Mouse (Mus musculus) hindbrain, embryonic 13.5 days (tissue): ENCODE results near the gene Tmem234. TPM values are rescaled to one million over a fixed set of nuclear protein-coding genes. Genes with fewer than 3 reads are reported as not detected.

Experiments used
- ATAC-seq: fragments of 200-750 bp; cut with Nextera tagmentation; 2 replicates; pipeline ENCODE4 v1.8.0; 2017; ENCODE audit warnings: moderate TSS enrichment; ENCODE audit not compliant: low FRiP score
- H3K27ac ChIP-seq: fragments of 300-500 bp; sonication (generic); 2 replicates; pipeline ENCODE4 v1.5.1; 2015; ENCODE audit warnings: inconsistent platforms, mild to moderate bottlenecking, moderate library complexity
- H3K27me3 ChIP-seq: fragments of 300-500 bp; sonication (generic); 2 replicates; pipeline ENCODE4 v1.6.1; 2015; ENCODE audit warnings: mild to moderate bottlenecking, inconsistent platforms
- H3K36me3 ChIP-seq: fragments of 300-500 bp; sonication (generic); 2 replicates; pipeline ENCODE4 v1.6.1; 2015; ENCODE audit warnings: mild to moderate bottlenecking, inconsistent platforms
- H3K4me1 ChIP-seq: fragments of 300-500 bp; sonication (generic); replicated peaks from 2 replicates; pipeline ENCODE4 v1.6.1; 2015; ENCODE audit warnings: inconsistent platforms
- H3K4me2 ChIP-seq: fragments of 300-500 bp; sonication (generic); 2 replicates; pipeline ENCODE4 v1.6.1; 2015; ENCODE audit warnings: inconsistent platforms, mild to moderate bottlenecking, moderate library complexity
- H3K4me3 ChIP-seq: fragments of 300-500 bp; sonication (generic); 2 replicates; pipeline ENCODE4 v1.5.1; 2015; ENCODE audit warnings: mild to moderate bottlenecking, inconsistent platforms
- H3K9ac ChIP-seq: fragments of 300-500 bp; sonication (generic); 2 replicates; pipeline ENCODE4 v1.6.1; 2015; ENCODE audit warnings: mild to moderate bottlenecking, inconsistent platforms
- H3K9me3 ChIP-seq: fragments of 300-500 bp; sonication (generic); 2 replicates; pipeline ENCODE4 v1.6.1; 2016; ENCODE audit warnings: inconsistent platforms
- WGBS: fragments of 180-500 bp; shearing (Covaris S2); methylation state at CpG from one replicate; pipeline ENCODE4 v1.1.7; 2015; 5-methylcytosine and 5-hydroxymethylcytosine counted together
- polyA plus RNA-seq: library from polyadenylated mRNA; unstranded; fragments of >200 nt; fragmentation: Nextera tagmentation; extraction: Ambion mirVana; gene quantifications from 2 replicates; pipeline ENCODE4 v1.2.1, GENCODE M21; 2015

Tmem234 gene
- polyA plus RNA-seq, 1 experiment from 2014 or later: 195 TPM

DNA sequence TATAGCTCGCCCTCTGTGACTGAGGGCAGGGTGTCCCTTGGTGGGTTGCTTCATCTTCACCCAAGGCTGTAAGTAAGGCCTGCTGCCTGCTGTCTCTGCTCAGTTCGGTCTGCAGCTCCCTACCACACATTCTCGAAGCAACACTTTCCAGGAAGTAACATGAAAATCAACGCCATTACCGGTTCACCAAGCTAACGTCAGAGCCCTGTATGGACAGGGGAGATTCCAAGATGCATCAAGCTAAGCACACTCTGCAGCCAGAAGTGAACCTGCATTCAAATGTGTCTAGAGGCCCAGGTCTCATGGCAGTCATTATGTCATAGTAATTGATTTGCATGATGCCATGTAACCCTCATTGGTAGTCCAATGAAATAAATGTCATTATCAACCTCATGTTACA, 30.4 kb upstream of the Tmem234 start:
- Histone ChIP-seq H3K4me1 (no peaks in the 10 kb centered on the region), H3K9me3 (no peaks in the 10 kb centered on the region), H3K4me3 (no peak overlapping the region), H3K9ac (no peak overlapping the region), H3K36me3 (no peaks in the 10 kb centered on the region), H3K4me2 (no peak overlapping the region), H3K27me3 (no peaks in the 10 kb centered on the region), H3K27ac (no peak overlapping the region)
- no peak for ATAC-seq
- 89% methylated on average over 6 of the region's 6 CpGs for WGBS

DNA sequence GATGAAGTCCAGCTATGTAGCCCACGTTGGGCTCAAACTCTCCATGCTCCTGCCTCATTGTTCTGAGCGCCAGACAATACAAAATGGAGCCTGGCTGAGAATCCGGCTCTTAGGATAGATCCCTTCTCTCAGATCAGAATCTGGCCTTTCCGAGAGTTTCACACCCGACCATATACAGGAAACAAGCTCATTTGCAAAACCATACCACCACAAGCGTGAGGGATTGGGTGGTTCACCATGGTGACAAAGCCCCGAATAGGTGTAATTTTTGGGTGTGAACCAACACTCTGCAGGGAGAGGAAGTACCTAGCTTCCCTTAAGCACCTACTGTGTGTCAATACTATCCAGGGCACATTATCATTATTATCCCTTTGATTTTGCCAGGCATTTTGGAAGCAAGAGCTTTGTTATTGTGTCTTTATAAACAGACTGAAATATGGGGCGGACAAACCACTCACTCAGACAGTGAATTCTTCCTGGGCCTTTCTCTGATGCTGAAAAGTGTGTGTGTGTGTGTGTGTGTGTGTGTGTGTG, 28.9 kb upstream of the Tmem234 start:
- Histone ChIP-seq H3K27ac (no peak overlapping the region), H3K27me3 (no peaks in the 10 kb centered on the region), H3K4me2 (no peak overlapping the region), H3K36me3 (no peaks in the 10 kb centered on the region), H3K4me3 (no peak overlapping the region), H3K9ac (no peak overlapping the region), H3K4me1 (no peaks in the 10 kb centered on the region), H3K9me3 (no peaks in the 10 kb centered on the region)
- no peak for ATAC-seq
- 79% methylated on average over 8 of the region's 8 CpGs for WGBS

DNA sequence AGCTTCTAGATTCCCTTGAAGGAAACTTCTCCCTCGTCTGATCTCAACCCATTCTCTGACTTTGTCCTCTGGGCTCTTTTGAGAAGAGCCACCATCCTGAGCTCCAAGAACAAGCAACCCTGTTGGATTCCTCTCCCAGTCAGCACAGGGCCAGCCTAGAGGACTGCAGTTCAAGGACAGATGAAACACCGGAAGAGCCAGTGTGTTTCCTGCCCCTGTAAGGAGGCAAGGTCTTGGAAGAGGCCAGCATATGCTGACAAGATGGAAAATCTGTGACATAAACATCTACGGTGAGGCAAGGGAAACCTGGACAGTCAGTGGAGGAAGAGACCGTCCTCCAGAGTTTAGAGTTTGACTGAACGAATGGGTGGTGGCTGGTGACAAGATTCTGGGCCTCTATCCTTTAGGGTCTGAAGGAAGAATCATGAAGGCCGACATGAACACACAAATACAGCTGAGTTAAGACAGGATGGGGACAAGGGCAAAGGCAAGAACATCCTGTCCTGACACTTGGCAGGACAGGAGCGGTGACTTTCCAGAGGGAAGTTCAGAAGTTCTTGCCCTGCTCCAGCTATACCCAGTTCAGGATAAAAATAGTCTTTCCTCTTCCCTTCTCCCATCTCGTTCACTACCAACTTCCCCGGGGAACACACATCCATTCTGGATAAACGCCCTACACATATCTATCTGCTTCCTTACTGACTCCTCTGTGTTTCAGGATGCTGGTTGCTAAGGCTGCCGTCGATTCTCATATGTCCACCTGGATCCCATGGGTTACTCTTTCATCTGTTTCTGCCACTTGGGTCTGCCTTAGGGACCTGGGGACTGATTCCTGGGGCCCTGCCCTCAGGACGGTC, 28.0 kb upstream of the Tmem234 start:
- Histone ChIP-seq H3K27me3 (no peaks in the 10 kb centered on the region), H3K9ac (no peak overlapping the region), H3K27ac (no peak overlapping the region), H3K4me3 (no peak overlapping the region), H3K9me3 (no peaks in the 10 kb centered on the region), H3K4me2 (no peak overlapping the region), H3K36me3 (no peaks in the 10 kb centered on the region), H3K4me1 (peaks cover 7% of the 10 kb centered on the region; the same call in 1 of the 2 replicates)
- WGBS: 87% methylated on average over 13 of the region's 13 CpGs
- ATAC-seq: no peak

- H3K4me1 ChIP-seq: peaks cover 7% of the 10 kb centered on the region; the same call in 1 of the 2 replicates
- H3K9me3 ChIP-seq: no peaks in the 10 kb centered on the region
- WGBS: 99% methylated on average over 4 of the region's 4 CpGs
- no peak overlapping the region for H3K4me2 ChIP-seq
- no peak for ATAC-seq
- H3K4me3 ChIP-seq: no peak overlapping the region
- 0 out of 2 replicates have a peak, but pooled peaks cover 2% of the 10 kb centered on the region for H3K27me3 ChIP-seq
- no peak overlapping the region for H3K27ac ChIP-seq
- H3K36me3 ChIP-seq: no peaks in the 10 kb centered on the region
- no peak overlapping the region for H3K9ac ChIP-seq
These were observed 27.4 kb upstream of the Tmem234 start for GRCm38 (mm10) chr4:129573093-129573370.

DNA sequence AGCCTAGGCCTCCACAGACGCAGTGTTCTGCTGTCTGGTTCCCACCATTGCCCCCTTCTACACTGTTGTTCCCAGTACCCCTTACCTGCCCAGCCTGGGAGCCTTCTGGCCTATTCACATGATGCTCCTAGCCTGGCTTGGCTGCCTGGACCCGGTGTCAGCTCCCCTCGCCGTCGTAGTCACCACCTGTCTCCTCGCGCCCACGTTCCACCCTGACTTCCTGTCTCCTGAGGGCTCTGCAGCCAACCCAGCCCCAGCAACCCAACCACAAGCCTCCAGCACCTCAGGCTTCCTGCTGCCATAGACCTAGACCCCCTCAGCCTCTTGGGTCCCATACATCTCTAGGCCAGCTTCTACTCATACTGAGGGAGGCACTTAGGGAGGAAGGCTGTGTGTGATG, 27.0 kb upstream of the Tmem234 start, which contains the start of gene Lck:
Gene Lck, minus strand, starts transcription at position 212 of the 400 bp plus-strand sequence.
- no peak within 1 kb of the TSS for H3K9ac ChIP-seq
- 91% methylated on average over 8 of the region's 8 CpGs for WGBS
- H3K27me3 ChIP-seq: 0 out of 2 replicates have a peak, but pooled peaks cover 5% of the 10 kb centered on the region
- no peak within 1 kb of the TSS for H3K27ac ChIP-seq
- H3K9me3 ChIP-seq: no peaks in the 10 kb centered on the region
- H3K36me3 ChIP-seq: no peaks in the 10 kb centered on the region
- H3K4me3 ChIP-seq: no peak within 1 kb of the TSS
- H3K4me2 ChIP-seq: no peak within 1 kb of the TSS
- ATAC-seq: no peak
- H3K4me1 ChIP-seq: peaks cover 7% of the 10 kb centered on the region; the same call in 1 of the 2 replicates

DNA sequence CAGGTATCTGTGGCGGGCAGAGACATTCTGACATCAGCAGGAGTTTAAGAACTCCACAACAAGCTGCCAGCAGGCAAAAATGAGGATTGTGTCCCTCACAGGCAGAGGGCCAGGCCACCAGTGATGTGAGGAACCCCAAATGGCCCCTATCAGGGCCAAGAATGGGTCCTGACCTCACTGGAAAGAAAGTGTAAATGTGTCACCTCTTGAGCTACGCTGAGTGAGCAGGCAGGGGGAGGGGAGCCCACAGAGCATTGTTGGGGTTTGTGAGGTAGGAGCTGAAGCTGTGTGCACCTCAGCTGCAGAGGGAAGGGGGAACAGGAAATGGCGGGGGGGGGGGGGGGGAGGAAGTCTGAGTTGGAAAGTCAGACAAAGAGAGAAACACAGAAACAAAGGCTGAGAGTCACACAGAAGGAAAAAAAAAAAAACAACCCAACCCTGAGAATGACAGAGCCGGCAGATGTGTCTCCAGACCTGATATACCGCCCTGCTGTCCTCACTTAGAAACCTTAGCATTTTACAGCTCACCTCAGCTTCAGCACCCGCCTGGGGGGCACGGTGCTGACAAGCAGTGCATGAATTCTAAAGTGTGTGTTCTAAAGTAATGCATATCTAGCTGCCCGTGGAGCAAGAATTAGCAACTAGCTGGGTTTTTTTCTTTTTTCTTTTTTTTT, 25.2 kb upstream of the Tmem234 start:
- Histone ChIP-seq H3K4me2 (no peak overlapping the region), H3K27me3 (0 out of 2 replicates have a peak, but pooled peaks cover 5% of the 10 kb centered on the region), H3K9ac (no peak overlapping the region), H3K4me1 (peaks cover 7% of the 10 kb centered on the region; the same call in 1 of the 2 replicates), H3K36me3 (no peaks in the 10 kb centered on the region), H3K27ac (no peak overlapping the region), H3K4me3 (no peak overlapping the region), H3K9me3 (no peaks in the 10 kb centered on the region)
- ATAC-seq: no peak
- WGBS: 59% methylated on average over 7 of the region's 8 CpGs

DNA sequence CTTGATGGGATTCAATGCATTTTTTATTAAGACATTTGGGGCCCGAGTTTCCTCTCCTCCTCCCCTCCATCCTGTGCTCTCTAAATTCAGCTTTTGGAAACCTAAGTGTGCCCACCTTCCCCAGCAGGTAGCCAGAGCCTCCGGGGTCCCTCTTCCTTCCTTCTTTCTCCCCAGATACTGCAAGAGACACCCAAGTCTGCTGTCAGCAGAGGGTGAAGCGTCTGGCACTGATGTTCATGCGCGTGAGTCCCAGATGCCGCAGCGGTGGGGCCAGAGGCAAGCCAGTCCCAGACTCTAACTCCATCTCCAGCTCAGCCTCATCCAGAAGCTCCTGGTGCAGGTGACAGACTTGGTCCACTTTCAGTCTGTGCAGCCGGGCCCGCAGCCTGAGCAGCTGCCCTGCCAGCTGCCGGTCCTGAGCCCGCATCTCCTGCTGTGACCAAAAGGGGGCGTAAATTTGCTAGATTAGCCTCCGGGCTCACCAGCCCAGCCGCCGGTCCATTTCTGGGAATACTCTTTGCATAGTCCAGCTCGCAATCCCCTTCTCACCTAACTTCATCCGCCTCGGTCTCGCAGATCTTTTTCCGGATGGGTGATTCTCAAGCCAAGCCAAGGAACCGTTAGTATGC, 23.5 kb upstream of the Tmem234 start:
- 0 out of 2 replicates have a peak, but pooled peaks have one; percentile 36 for ATAC-seq
- Histone ChIP-seq H3K27me3 (0 out of 2 replicates have a peak, but pooled peaks cover 5% of the 10 kb centered on the region), H3K4me2 (peak overlapping the region; percentile 25), H3K36me3 (no peaks in the 10 kb centered on the region), H3K4me3 (no peak overlapping the region), H3K9ac (peak overlapping the region; percentile 57), H3K9me3 (no peaks in the 10 kb centered on the region), H3K4me1 (peaks cover 7% of the 10 kb centered on the region; the same call in 1 of the 2 replicates), H3K27ac (no peak overlapping the region)
- WGBS: 32% methylated on average over 21 of the region's 21 CpGs

DNA sequence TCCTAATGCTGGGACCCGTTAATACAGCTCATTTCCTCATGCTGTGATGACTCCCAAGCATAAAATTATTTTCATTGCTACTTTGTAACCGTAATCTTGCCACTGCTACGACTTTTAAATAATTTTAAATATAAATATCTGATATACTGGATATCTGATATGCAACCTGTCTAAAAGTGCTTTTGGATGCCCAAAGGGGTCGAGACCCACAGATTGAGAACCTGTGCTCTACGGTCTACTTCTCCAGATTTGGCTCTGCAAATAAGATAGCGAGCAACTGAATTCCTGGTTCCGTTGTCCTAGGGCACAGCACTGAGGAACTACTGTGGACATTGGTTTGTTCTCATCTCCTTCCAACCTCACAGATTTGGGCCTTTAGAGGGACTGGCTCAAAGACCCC, 22.8 kb upstream of the Tmem234 start:
- no peaks in the 10 kb centered on the region for H3K9me3 ChIP-seq
- 0 out of 2 replicates have a peak, but pooled peaks cover 5% of the 10 kb centered on the region for H3K27me3 ChIP-seq
- H3K4me3 ChIP-seq: no peak overlapping the region
- H3K4me2 ChIP-seq: no peak overlapping the region
- no peak for ATAC-seq
- H3K4me1 ChIP-seq: peaks cover 7% of the 10 kb centered on the region; the same call in 1 of the 2 replicates
- H3K9ac ChIP-seq: 0 out of 2 replicates have a peak overlapping the region, but pooled peaks have one; percentile 57
- no peak overlapping the region for H3K27ac ChIP-seq
- no peaks in the 10 kb centered on the region for H3K36me3 ChIP-seq
- 82% methylated on average over 7 of the region's 7 CpGs for whole genome bisulfite sequencing

DNA sequence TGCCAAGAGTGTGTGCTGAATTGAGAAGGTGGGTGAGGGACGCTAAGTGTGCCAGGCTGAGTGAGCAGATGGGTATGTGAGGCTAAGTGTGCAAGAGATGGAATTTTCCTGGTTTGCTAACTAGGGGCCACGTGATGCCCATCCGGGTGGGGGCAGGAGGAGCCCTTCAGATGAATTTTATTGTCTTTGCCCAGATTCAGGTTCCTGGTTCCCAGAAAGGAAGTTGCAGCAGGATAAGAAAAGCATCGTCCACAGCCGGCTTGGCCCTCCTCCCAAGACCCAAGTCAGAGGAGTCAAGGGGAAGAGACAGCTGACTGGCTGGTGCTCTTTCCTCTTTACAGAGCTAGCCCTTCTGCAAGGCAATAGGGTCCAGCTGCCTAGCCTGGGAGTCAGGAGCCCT, 22.0 kb upstream of the Tmem234 start, which contains the start of gene Fam167b:
Gene Fam167b, minus strand, starts transcription at position 84 of the 400 bp plus-strand sequence.
- ATAC-seq: no peak
- no peaks in the 10 kb centered on the region for H3K9me3 ChIP-seq
- H3K4me2 ChIP-seq: peak within 1 kb of the TSS; percentile 25; the same call in 1 of the 2 replicates
- H3K36me3 ChIP-seq: no peaks in the 10 kb centered on the region
- H3K4me3 ChIP-seq: no peak within 1 kb of the TSS
- no peak within 1 kb of the TSS for H3K27ac ChIP-seq
- H3K27me3 ChIP-seq: 0 out of 2 replicates have a peak, but pooled peaks cover 5% of the 10 kb centered on the region
- H3K9ac ChIP-seq: peak within 1 kb of the TSS; percentile 57; the same call in 1 of the 2 replicates
- WGBS: 81% methylated on average over 5 of the region's 5 CpGs
- peaks cover 7% of the 10 kb centered on the region; the same call in 1 of the 2 replicates for H3K4me1 ChIP-seq

- H3K9ac ChIP-seq: no peak overlapping the region
- no peak for ATAC-seq
- H3K4me3 ChIP-seq: no peak overlapping the region
- H3K36me3 ChIP-seq: no peaks in the 10 kb centered on the region
- H3K4me1 ChIP-seq: peaks cover 14% of the 10 kb centered on the region
- H3K27ac ChIP-seq: no peak overlapping the region
- H3K4me2 ChIP-seq: no peak overlapping the region
- 0 out of 2 replicates have a peak, but pooled peaks cover 5% of the 10 kb centered on the region for H3K27me3 ChIP-seq
- H3K9me3 ChIP-seq: no peaks in the 10 kb centered on the region
- 80% methylated on average over 6 of the region's 7 CpGs for WGBS
These were observed 20.1 kb upstream of the Tmem234 start for GRCm38 (mm10) chr4:129580347-129580746.

DNA sequence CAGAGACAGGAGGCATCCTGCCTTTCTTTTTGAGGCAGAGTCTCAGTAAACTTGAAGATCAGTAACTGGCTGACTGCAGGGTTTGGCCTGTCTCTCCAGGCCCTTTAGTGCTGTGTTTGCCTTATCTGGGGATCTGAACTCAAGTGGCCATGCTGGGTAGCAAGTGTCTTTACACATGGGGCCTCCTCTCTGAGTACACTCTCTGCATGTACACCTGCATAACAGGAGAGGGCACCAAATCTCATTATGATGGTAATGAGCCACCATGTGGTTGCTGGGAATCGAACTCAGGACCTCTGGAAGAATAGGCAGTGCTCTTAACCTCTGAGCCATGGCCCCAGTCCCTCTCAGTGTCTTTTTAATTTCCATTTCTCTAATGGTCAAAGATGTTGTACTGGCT, 18.2 kb upstream of the Tmem234 start:
- H3K27ac ChIP-seq: no peak overlapping the region
- H3K36me3 ChIP-seq: no peaks in the 10 kb centered on the region
- ATAC-seq: no peak

GRCm38 (mm10) chr4:129584370-129584769, 16.1 kb upstream of the Tmem234 start:
- 69% methylated on average over 1 of the region's 1 CpGs for WGBS
- no peak for ATAC-seq
- H3K4me2 ChIP-seq: peak overlapping the region; percentile 52
- H3K9ac ChIP-seq: no peak overlapping the region
- no peak overlapping the region for H3K27ac ChIP-seq
- peaks cover 8% of the 10 kb centered on the region for H3K4me1 ChIP-seq
- no peaks in the 10 kb centered on the region for H3K27me3 ChIP-seq
- peak overlapping the region; percentile 33; the same call in 1 of the 2 replicates for H3K4me3 ChIP-seq
- no peaks in the 10 kb centered on the region for H3K36me3 ChIP-seq
- H3K9me3 ChIP-seq: no peaks in the 10 kb centered on the region

More for the DNA sequence above, 18.2 kb upstream of the Tmem234 start:
- H3K9me3 ChIP-seq: no peaks in the 10 kb centered on the region
- 80% methylated on average over 1 of the region's 1 CpGs for WGBS
- 0 out of 2 replicates have a peak, but pooled peaks cover 5% of the 10 kb centered on the region for H3K27me3 ChIP-seq
- H3K4me2 ChIP-seq: no peak overlapping the region
- H3K9ac ChIP-seq: no peak overlapping the region
- no peak overlapping the region for H3K4me3 ChIP-seq
- peaks cover 9% of the 10 kb centered on the region for H3K4me1 ChIP-seq
